Mouse (Mus musculus): ENCODE results near the gene Ppp1r18. TPM values are rescaled to one million over a fixed set of nuclear protein-coding genes. Genes with fewer than 3 reads are reported as not detected.
A peak's percentile ranks its signal among the peaks of the same experiment; 100 is the strongest.

Ppp1r18 gene
- total RNA-seq, 2 experiments from 2014 or later: 4.8 to 8.0 TPM

DNA sequence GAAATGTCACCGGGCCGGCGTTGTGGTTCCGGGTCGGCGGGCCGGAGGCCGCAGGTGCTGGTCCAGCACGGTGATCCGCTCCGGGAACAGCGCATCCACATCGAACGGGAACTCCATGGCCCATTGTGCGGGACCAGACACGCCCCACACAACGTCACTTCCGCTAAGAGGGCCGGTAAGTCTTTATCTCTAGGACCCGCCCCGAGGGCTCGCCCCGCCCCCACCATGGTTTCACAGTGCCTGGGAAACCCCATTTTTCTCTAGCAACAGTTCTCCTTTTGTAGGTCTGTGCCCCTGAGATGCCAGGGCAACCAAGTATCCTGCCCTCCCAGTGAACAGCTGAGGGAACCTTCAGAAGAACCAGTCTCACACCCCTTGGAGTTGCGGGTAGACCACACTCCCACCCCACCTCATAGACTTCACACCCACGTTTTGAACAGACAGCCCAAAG lies 44.6 kb downstream of the Ppp1r18 start, which contains the start of gene Atat1:
Atat1 (minus strand) TSS at position 157 of the 451 bp plus-strand sequence.
- DNase-seq: peak; percentile 89

DNA sequence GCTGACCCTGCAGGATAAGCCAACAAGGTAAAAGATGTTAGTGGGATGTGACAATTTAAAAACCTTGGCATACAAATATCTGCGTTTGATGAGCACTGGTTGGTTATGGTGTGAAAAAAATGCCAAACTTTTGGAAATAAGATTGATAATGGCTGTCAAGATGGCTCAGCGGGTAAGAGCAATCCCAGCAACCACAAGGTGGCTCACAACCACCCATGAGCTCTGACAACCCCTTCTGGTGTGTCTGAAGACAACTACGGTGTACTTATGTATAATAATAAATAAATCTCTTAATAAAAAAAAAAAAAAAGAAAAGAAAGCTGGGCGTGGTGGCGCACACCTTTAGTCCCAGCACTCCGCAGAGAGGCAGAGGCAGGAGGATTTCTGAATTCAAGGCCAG lies 49.6 kb downstream of the Ppp1r18 start:
- DNase-seq: no peak

DNA sequence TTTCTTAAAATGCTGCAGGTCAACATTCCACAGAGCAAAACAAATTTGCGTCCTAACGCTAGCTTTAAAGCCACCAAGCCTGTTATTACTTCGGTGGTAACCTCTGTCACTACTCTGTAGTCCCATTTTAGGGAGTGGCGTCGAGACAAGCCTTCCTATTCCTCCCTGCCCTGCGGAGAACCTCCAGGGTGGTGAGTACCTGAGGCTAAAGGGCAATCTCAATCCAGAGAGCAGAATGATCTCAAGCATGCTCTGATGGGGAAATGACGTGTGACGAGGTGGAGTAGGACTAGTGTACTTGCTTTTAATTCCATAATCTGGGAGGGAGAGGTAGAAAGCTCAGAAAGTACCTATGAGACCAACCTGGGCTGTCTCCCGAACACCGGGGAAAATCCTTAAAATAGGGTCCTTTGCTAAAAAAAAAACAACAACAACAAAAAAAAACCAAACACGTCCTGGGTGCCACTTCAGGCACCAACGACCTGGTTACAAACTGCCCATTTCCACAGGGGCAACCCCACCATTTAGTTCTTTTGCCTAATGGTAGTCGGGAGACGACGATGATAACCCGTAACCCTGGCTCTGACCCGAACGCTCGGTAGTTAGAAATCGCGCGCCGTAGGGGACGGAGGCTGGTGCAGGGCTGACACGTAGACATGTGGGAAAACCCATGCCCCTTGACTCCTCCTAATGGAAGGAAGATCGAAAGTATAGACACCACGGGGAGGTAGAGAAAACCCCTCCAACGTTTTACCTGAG lies 50.3 kb downstream of the Ppp1r18 start:
- no peak for DNase-seq

DNA sequence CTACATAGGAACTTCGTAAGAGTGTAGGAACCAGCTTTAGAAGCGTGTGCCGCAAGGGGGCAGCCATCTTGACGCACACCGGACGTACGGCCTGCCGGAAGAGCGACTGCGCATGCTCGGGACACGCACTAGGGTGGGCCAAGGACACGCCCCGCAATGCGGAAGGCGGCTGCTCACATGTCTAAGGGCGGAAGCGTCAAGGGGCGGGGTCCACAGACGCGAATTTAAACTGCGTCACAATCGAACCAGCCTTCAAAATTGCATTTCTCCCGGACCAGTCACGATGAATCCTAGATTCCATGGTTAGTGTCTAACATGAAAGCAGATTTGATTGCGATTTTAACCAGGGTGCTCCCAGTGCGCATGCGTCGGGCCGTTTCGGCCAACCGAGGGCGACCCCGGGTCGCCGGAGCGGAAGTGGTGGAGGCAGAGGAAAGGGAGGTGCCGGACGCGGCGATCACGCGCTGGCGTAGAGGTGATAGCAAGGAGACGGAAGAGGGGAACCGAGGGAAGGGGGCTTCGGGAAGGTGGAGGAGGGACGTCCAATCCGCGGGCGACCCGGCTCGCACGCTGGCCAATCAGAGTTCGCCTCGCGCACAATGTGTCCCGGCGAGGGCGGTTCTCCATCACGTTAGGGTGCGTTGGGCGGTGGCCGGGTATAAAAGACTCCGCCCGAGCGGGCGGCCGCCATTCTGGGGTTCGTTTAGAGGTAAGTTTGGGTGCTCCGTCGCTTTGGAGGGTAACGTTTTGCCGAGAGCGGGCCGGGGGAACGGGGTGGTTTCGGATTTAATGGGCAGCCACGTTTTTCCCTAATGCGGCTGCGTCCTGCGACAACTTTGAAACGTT lies 51.1 kb downstream of the Ppp1r18 start, which contains the start of the genes Mrps18b and Ppp1r10:
Mrps18b (minus strand) TSS at position 93 of the 846 bp plus-strand sequence.
Ppp1r10 (plus strand) TSS at position 138 of the 846 bp plus-strand sequence.
- DNase-seq: peak; percentile 99

DNA sequence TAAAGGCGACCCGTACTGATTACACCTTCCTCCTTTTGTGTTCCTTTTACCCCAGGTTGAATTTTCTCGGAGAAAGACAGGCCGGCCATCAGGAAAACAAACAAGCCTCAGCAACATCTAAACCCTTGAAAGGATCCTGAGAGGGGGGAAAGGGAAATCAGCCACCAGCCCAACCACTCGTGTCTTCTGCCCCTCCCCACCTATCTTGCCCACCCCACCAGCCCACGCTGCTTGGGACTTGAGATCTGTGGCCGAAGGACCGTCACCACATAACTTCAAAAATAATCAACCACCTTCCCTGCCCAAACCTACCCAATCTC lies 51.7 kb downstream of the Ppp1r18 start:
- DNase-seq: peak; percentile 60

DNA sequence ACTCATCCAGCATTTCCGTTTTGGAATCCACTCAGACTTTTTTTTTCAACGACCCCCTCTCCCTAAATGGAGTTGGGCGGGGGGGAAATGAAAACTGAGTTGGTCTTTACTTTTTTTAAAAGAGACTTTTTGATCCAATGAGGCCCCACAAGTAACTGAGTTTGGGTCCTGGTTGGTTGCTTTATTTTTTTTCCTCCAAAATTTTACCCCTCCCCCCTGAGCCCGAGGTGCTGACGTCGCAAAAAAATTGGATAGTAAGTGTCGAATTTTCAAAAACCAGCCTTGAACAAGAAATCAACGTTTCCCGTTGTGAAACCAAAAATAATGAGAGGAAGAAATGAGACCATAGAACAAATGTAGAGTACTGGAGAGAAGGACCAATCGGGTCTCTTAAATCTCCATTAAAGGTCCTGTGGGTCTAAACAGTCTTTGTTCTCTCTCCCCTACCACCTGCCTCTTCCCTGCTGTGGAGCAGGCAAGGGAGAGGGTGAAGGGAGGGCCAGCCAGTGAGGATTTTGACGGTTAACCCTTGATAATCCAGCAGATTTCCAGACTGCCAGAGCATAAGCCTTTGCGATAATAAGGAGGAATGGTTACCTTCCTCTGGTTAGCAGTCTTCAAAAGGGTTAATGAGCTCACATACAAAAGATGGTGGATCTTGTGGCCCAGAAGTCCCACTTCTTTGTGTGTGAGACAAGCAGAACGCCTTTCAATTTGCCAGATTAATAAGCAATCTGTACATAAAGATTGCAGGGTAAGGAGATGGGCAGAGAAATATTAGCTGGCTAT lies 52.3 kb downstream of the Ppp1r18 start:
- DNase-seq: no peak

DNA sequence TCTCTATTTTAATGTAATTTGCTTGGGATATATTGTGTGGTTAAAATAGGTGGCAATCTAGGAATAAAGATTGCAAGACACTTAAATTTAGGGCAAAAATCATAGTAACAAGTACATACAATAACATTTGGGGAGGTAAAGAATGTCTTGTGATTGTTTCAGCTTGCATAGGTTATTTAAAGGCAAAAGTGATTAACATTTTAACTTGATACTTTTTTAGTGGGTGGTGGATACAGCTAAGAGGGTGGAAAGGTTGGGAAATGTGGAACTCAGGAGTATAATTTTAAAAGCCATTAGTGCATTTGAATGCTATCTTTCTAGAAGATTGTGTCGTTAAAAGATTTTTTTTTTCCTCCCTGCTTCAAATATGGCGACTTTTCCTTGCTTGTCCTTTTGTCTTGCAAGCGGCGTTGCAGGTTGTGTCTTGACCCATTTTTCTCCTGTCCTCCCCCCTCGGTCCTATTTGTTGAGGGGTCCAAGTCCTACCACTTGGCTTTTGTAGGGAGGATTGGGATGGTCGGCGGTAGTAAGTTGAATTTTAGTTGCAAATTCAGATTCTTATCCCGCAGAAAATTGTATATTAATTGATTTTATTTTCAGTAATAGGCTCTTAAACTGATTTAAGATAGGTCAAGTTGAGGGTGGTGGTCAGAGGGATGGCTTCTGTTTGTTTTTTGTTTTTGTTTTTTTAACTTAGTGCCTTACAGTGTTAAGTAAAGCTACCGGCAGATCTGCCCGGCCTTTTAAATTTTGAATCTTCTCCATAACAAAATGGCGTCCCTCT lies 53.1 kb downstream of the Ppp1r18 start:
- DNase-seq: peak; percentile 40

DNA sequence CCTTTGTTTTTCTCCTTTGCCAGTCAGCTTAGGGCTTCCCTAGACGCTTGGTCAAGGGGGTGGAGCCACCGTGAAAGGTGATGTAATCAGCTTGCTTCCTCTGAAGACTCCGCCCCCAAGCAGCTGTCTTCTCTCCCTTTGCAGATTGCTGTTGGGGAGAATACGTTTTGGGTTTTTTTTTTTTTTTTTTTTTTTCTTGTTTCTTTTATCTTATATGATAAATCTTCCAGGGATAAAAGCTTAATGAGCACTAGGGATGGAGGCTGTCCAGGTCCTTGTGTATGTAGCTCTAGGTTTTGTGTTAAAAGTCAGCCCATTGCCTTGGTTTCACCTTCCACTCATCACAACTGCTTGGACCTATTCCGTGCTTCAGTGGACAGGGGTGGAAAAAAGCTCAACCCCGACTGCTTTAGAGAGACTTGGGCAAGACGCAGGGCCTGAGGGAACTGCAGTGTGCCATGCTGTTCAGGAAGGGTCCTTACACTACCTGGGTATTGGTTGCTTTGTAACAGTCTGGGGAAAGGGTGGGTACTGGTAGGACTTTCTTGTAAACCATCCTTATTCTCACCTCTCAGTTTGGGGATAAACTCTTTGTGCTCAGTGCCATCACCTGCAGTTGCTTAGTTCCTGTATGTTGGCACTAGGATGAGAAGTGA lies 53.8 kb downstream of the Ppp1r18 start:
- DNase-seq: peak; percentile 93

DNA sequence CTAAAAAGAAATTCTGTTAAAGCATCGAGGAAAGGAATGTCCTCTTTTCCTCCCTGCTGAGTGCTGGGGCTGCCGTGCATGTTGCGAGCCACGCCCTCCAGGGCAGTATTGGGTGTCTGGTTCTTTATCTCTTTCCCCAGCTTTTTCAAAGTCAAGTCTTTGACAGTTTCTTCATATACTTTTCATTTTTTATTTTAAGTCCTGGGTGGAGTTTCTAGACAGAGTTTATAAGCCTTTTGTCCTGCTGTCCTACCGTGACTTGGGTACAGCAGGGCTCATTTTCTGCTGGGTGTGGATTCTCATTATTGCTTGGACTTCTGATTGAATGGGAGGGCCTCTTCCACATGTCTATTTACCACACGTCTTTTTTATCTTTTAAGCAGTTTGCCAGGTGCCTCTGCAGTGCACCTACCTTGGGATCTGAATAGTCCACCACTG lies 54.5 kb downstream of the Ppp1r18 start:
- DNase-seq: no peak

DNA sequence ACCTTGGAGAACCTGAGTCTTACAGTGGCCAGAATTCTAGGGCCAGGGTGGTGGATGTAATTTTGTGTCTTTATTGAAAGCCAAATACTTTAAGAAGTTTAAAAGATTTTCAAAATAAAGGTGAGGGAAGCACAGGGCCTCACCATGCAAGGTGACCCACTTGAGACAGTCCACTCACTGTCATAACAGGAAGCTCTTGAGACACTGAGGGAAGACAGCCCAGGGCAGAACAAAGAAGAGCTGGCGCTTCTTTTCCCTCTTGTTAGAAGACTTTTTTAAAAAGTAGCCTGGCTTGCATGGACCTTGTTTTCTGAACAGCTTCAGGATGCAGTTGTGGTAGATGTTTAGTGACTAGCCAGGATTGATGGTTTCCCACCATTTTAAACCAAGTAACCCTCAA lies 55.0 kb downstream of the Ppp1r18 start:
- no peak for DNase-seq

DNA sequence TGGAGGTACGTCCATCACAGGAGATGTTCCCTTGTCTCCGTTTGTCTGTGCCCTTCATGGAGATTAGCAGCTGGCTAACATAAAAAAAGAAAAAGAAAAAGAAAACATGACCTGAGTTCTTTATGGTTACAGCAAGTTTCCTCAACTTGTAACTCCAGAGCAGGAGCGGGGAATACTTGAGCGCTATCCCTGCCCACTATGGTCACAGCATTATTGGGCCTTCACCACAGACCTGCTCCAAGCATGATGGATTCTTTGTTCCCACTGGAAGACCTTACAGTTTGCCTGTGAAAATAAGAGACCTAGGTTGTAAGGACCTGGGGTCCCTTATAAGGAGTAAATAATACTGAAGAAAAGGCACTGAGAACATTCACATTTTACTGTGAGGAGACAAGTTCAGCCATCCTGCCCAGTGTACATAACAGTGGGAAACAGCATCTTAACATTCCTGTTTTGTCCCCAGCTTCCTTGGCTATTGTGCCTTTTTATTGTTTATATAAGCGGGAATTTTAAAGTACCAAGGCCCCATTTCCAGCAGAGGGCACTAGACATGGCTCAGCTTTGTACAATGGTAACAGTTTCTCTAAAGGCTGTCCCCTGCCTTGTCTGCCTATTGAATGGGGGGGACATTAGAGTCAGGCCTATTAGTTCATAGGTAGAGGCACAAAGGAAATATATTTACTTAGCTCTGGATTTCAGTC lies 55.6 kb downstream of the Ppp1r18 start:
- no peak for DNase-seq

DNA sequence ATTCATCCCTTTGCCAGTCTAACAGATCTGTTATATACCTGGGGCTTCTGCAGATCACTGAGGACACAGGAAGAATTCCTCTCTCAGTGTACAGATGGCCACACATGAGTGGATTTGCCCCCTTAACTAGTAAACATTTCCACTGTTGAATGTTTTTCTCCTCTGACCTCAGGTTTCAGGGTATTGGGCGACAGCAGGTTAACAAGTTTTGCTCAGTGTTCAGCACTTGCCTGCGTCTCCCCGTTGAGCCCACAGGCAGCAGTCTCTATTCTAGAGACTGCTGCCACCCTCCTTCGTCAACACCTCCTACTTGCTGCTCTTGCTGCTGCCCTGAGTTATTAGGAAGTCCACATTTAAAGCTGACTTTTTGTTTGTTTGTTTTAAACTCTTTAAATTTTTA lies 56.3 kb downstream of the Ppp1r18 start:
- no peak for DNase-seq

DNA sequence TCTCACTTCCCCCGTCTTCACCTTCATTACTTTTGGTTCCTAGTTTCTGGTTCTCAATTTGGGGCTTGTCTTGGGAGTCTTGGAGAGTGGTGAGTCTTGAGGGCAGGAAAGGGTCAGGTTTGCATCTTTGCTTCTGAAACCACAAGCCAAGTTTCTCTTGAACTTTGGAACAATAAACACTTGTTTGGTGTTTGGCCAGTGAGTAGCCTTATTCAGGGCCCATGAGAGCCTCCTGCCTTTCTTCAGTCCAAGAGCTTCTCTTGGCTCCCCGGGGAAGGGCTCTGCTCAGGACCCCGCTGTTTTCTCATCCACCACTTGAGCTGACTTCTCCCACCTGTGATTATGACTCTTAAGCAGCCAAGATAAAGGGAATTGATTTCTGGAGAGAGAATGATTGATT lies 57.2 kb downstream of the Ppp1r18 start:
- DNase-seq: no peak

DNA sequence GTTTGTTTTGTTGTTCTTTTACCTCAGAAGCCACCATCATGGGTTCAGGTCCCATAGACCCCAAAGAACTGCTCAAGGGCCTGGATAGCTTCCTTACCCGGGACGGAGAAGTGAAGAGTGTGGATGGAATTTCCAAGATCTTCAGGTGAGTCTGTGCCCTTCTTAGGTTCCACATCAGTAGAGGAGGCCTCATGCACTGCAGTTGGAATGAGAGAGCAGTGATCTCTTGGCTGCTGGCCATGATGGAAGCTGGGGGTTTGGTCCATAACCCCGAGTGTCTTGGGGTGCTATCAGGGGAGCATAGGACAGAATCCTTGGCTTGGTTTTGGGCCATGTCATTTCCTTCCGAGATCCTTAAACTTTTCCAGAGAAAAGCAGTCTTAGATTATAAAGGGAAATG lies 57.9 kb downstream of the Ppp1r18 start:
- no peak for DNase-seq

Small RNA genes within 50 kb of the gene (microRNA-seq; reads per million reads assigned to microRNA genes)
- gene Gm28033 (ENCODE audit: borderline replicate concordance in 2 of 2) (0 reads per million in 2 experiments), gene Mir1894 (ENCODE audit: borderline replicate concordance in 2 of 2) (0 reads per million in 2 experiments)

Other genes starting within 250 kb of the Ppp1r18 start
- not detected for gene Gm9573, start 239.0 kb upstream of the Ppp1r18 start, total RNA-seq (2021)
- not detected for gene Mucl3, start 221.9 kb upstream of the Ppp1r18 start, total RNA-seq (2021)
- gene Vars2, start 198.0 kb upstream of the Ppp1r18 start, total RNA-seq (2021): 10 to 100 TPM in 1 of 2 experiments, 1 to 10 TPM in 1; 9.9 to 14.7 TPM
- 10 to 100 TPM; 14.7 to 15.3 TPM for gene Gtf2h4, start 191.9 kb upstream of the Ppp1r18 start, total RNA-seq (2021)
- 10 to 100 TPM; 14.1 to 16.1 TPM for gene Ddr1, start 161.0 kb upstream of the Ppp1r18 start, total RNA-seq (2021)
- 1 to 10 TPM; 4.0 to 4.5 TPM for gene Ier3, start 43.9 kb upstream of the Ppp1r18 start, total RNA-seq (2021)
- 10 to 100 TPM; 41.0 to 46.3 TPM for gene Flot1, start 42.4 kb upstream of the Ppp1r18 start, total RNA-seq (2021)
- gene Tubb5, start 27.3 kb upstream of the Ppp1r18 start, total RNA-seq (2021): 10 to 100 TPM; 39.2 to 54.5 TPM
- 1 to 10 TPM; 3.7 to 5.2 TPM for gene Mdc1, start 24.1 kb upstream of the Ppp1r18 start, total RNA-seq (2021)
- gene Nrm, start 4.3 kb upstream of the Ppp1r18 start, total RNA-seq (2021): 1 to 10 TPM in 1 of 2 experiments, under 1 TPM in 1; 0.74 to 1.6 TPM
- 10 to 100 TPM; 14.8 to 15.2 TPM for gene Dhx16, start 14.2 kb downstream of the Ppp1r18 start, total RNA-seq (2021)
- gene 2310061I04Rik, start 31.8 kb downstream of the Ppp1r18 start, total RNA-seq (2021): 10 to 100 TPM; 62.4 to 86.6 TPM
- 1 to 10 TPM; 3.0 to 4.6 TPM for gene Atat1, start 44.5 kb downstream of the Ppp1r18 start, total RNA-seq (2021)
- 10 to 100 TPM; 52.8 to 59.6 TPM for gene Mrps18b, start 50.8 kb downstream of the Ppp1r18 start, total RNA-seq (2021)
- 10 to 100 TPM; 17.7 to 25.5 TPM for gene Ppp1r10, start 50.8 kb downstream of the Ppp1r18 start, total RNA-seq (2021)
- gene Abcf1, start 104.2 kb downstream of the Ppp1r18 start, total RNA-seq (2021): 10 to 100 TPM; 64.6 to 68.1 TPM
- 10 to 100 TPM; 14.7 to 16.1 TPM for gene Gnl1, start 114.3 kb downstream of the Ppp1r18 start, total RNA-seq (2021)
- 1 to 10 TPM; 2.6 to 3.9 TPM for gene Prr3, start 114.6 kb downstream of the Ppp1r18 start, total RNA-seq (2021)
- gene H2-T24, start 155.0 kb downstream of the Ppp1r18 start, total RNA-seq (2021): 1 to 10 TPM; 1.6 to 1.7 TPM
- 1 to 10 TPM; 6.2 to 8.7 TPM for gene H2-T23, start 167.3 kb downstream of the Ppp1r18 start, total RNA-seq (2021)
- gene H2-T22, start 177.2 kb downstream of the Ppp1r18 start, total RNA-seq (2021): 1 to 10 TPM; 5.8 to 7.2 TPM
- not detected for gene Gm6034, start 177.4 kb downstream of the Ppp1r18 start, total RNA-seq (2021)
- gene Gm11127, start 192.8 kb downstream of the Ppp1r18 start, total RNA-seq (2021): 1 to 10 TPM; 1.3 to 2.4 TPM

All from gastrocnemius, postnatal 25 days (tissue).